In the genomic region with DNA sequence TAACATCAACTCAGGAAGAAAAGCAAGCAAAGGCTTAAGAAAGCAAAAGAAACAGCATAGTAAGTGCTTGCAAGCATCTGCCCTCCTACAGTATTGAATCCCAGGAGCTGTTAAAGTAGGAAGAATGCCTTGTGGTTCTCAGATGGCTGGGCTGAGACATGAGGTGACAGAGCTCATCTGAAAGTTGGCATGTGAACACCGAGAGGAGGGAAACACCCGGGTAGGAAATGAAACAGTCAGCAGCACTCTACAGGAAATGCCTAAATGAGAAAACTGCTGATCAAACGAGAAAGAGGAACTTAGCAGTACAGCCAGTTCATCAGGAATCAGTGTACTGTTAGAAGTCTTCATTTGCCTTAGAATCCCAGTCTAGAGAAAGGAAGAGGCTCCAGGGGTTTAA, we compare ENCODE assay signal across 8 mouse cellular contexts.
DNase-seq lines count a peak whose midpoint lies in the region; ATAC-seq and TF ChIP-seq lines count a peak whose summit lies in the region.

No protein-coding gene starts in this region.

- no peak overlapping the region for H3K4me3 ChIP-seq in heart, postnatal 0 days (ENCODE audit: low read depth, low read length)
- no peak overlapping the region for H3K4me3 ChIP-seq in hindbrain, embryonic 13.5 days

- H3K36me3 ChIP-seq in heart, postnatal 0 days (replicated peaks; ENCODE audit: control insufficient read depth, insufficient read depth, low read length) = no peaks in the 10 kb centered on the region
- H3K36me3 ChIP-seq in hindbrain, embryonic 13.5 days = no peaks in the 10 kb centered on the region

- TF ChIP-seq EP300 in heart, postnatal 0 days (IDR thresholded peaks at IDR 0.05; ENCODE audit: low read depth) = no peak

- H3K9ac ChIP-seq in heart, postnatal 0 days (replicated peaks; ENCODE audit: low read depth, low read length) = no peak overlapping the region
- no peak overlapping the region for H3K9ac ChIP-seq in hindbrain, embryonic 13.5 days

- H3K27ac ChIP-seq in heart, postnatal 0 days (ENCODE audit: low read depth) = peak overlapping the region; percentile 19; the same call in 1 of the 2 replicates
- no peak overlapping the region for H3K27ac ChIP-seq in hindbrain, embryonic 13.5 days

- 18% methylated on average over 3 of the region's 3 CpGs for WGBS in heart, postnatal 0 days
- 66% methylated on average over 3 of the region's 3 CpGs for WGBS in hindbrain, embryonic 13.5 days

- TF ChIP-seq CTCF in heart, postnatal 0 days (IDR thresholded peaks at IDR 0.05; ENCODE audit: low read depth) = no peak

- H3K9me3 ChIP-seq in heart, postnatal 0 days (replicated peaks; ENCODE audit: control insufficient read depth, low read length) = no peaks in the 10 kb centered on the region
- H3K9me3 ChIP-seq in hindbrain, embryonic 13.5 days = no peaks in the 10 kb centered on the region

- H3K4me2 ChIP-seq in heart, postnatal 0 days (ENCODE audit: low read depth, low read length) = no peak overlapping the region; the same call in 1 of the 2 replicates
- H3K4me2 ChIP-seq in hindbrain, embryonic 13.5 days = no peak overlapping the region

- peaks cover 26% of the 10 kb centered on the region for H3K4me1 ChIP-seq in heart, postnatal 0 days (ENCODE audit: control insufficient read depth, insufficient read depth)
- H3K4me1 ChIP-seq in hindbrain, embryonic 13.5 days (replicated peaks) = peaks cover 2% of the 10 kb centered on the region

- H3K27me3 ChIP-seq in heart, postnatal 0 days (ENCODE audit: control insufficient read depth, insufficient read depth, low read length) = no peaks in the 10 kb centered on the region
- H3K27me3 ChIP-seq in hindbrain, embryonic 13.5 days = no peaks in the 10 kb centered on the region

- ATAC-seq in heart, postnatal 0 days (ENCODE audit: insufficient read depth, low read depth) = no peak
- ATAC-seq in hindbrain, embryonic 13.5 days (ENCODE audit: low FRiP score) = no peak

- peak; percentile 77 for DNase-seq in layer of hippocampus, adult 9-11 months
- no peak for DNase-seq in layer of hippocampus, postnatal 10 days (ENCODE audit: low spot score in 2 of 2)
- DNase-seq in brain, adult 2 months (ENCODE audit: low read depth, low spot score) = peak; percentile 85
- peak; percentile 23 for DNase-seq in heart, postnatal 0 days (ENCODE audit: low spot score)
- DNase-seq in naive thymus-derived CD4-positive, alpha-beta T cell, adult 2 months (ENCODE audit: low read depth) = peak; percentile 60
- no peak for DNase-seq in frontal cortex, postnatal 25 days (ENCODE audit: low spot score in 2 of 2)
- no peak for DNase-seq in testis, postnatal 14 days (ENCODE audit: low spot score)

Comparison
In these comparisons a context has a peak if more than half of its experiments do, and no peak if none do; other contexts are left out.
1. DNase-seq: peak in layer of hippocampus, adult 9-11 months (single experiment), brain, adult 2 months (single experiment), heart, postnatal 0 days (single experiment) and naive thymus-derived CD4-positive, alpha-beta T cell, adult 2 months (single experiment); none in layer of hippocampus, postnatal 10 days (0 of 2), frontal cortex, postnatal 25 days (0 of 2) and testis, postnatal 14 days (single experiment).